9 mouse cellular contexts compared by ENCODE assay signal in genomic region chr4:149542927-149543553, GRCm38 (mm10). TPM values are rescaled to one million over a fixed set of nuclear protein-coding genes. Genes with fewer than 3 reads are reported as not detected.
DNase-seq lines count a peak whose midpoint lies in the region; ATAC-seq lines count a peak whose summit lies in the region.
"Had no signal": no experiment of that assay in that cellular context is flagged by ENCODE, and none has a peak within 500 bp of the region (broad histone marks: within the 10 kb centered on the region; RNA-seq: fewer than 3 reads in every experiment).

No protein-coding gene starts in this region.

- H3K9me3 ChIP-seq in kidney, embryonic 15.5 days (replicated peaks), result no peaks in the 10 kb centered on the region
- no peaks in the 10 kb centered on the region for H3K9me3 ChIP-seq in liver, embryonic 13.5 days (replicated peaks)
- no peaks in the 10 kb centered on the region for H3K9me3 ChIP-seq in neural tube, embryonic 12.5 days
- H3K9me3 ChIP-seq: embryonic facial prominence, embryonic 13.5 days had no signal

- ATAC-seq in kidney, embryonic 15.5 days (replicated peaks; ENCODE audit: low FRiP score), result no peak
- no peak for ATAC-seq in liver, embryonic 13.5 days (ENCODE audit: low read depth)
- 0 out of 2 replicates have a peak, but pooled peaks have one; percentile 13 for ATAC-seq in neural tube, embryonic 12.5 days (ENCODE audit: low FRiP score, low read depth)

- peaks cover 15% of the 10 kb centered on the region; the same call in 1 of the 2 replicates for H3K4me1 ChIP-seq in kidney, embryonic 15.5 days
- peaks cover 18% of the 10 kb centered on the region for H3K4me1 ChIP-seq in liver, embryonic 13.5 days (replicated peaks)
- H3K4me1 ChIP-seq in neural tube, embryonic 12.5 days, result peaks cover 4% of the 10 kb centered on the region; the same call in 1 of the 2 replicates

- no peaks in the 10 kb centered on the region for H3K27me3 ChIP-seq in kidney, embryonic 15.5 days
- no peaks in the 10 kb centered on the region for H3K27me3 ChIP-seq in liver, embryonic 13.5 days
- H3K27me3 ChIP-seq in neural tube, embryonic 12.5 days (replicated peaks), result no peaks in the 10 kb centered on the region
- H3K27me3 ChIP-seq: embryonic facial prominence, embryonic 13.5 days had no signal

- no peak overlapping the region for H3K9ac ChIP-seq in kidney, embryonic 15.5 days
- H3K9ac ChIP-seq in liver, embryonic 13.5 days, result no peak overlapping the region
- no peak overlapping the region for H3K9ac ChIP-seq in neural tube, embryonic 12.5 days
- H3K9ac ChIP-seq: embryonic facial prominence, embryonic 13.5 days had no signal

- WGBS in kidney, embryonic 15.5 days, result 53% methylated on average over 10 of the region's 10 CpGs
- WGBS in liver, embryonic 13.5 days (ENCODE audit: insufficient replicate concordance), result 40% methylated on average over 10 of the region's 10 CpGs
- 49% methylated on average over 10 of the region's 10 CpGs for WGBS in neural tube, embryonic 12.5 days

- H3K4me2 ChIP-seq in kidney, embryonic 15.5 days, result no peak overlapping the region
- H3K4me2 ChIP-seq in liver, embryonic 13.5 days, result no peak overlapping the region
- no peak overlapping the region for H3K4me2 ChIP-seq in neural tube, embryonic 12.5 days (replicated peaks)
- H3K4me2 ChIP-seq: embryonic facial prominence, embryonic 13.5 days had no signal

- no peak overlapping the region for H3K4me3 ChIP-seq in kidney, embryonic 15.5 days (replicated peaks)
- H3K4me3 ChIP-seq in liver, embryonic 13.5 days (replicated peaks), result no peak overlapping the region
- no peak overlapping the region for H3K4me3 ChIP-seq in neural tube, embryonic 12.5 days
- H3K4me3 ChIP-seq: embryonic facial prominence, embryonic 13.5 days had no signal

- peaks cover 27% of the 10 kb centered on the region for H3K36me3 ChIP-seq in kidney, embryonic 15.5 days
- H3K36me3 ChIP-seq in liver, embryonic 13.5 days, result no peaks in the 10 kb centered on the region
- peaks cover 20% of the 10 kb centered on the region for H3K36me3 ChIP-seq in neural tube, embryonic 12.5 days

- 0 out of 2 replicates have a peak overlapping the region, but pooled peaks have one; percentile 3 for H3K27ac ChIP-seq in kidney, embryonic 15.5 days
- H3K27ac ChIP-seq in liver, embryonic 13.5 days, result no peak overlapping the region
- H3K27ac ChIP-seq in neural tube, embryonic 12.5 days, result no peak overlapping the region
- H3K27ac ChIP-seq: embryonic facial prominence, embryonic 13.5 days had no signal

- peak; percentile 79 for DNase-seq in A20 (ENCODE audit: low read depth, low spot score)
- DNase-seq in adipocyte (ENCODE audit: low spot score), result peak; percentile 87
- peak; percentile 93 for DNase-seq in embryo, embryonic 10 days (ENCODE audit: low spot score)
- peak; percentile 79 to 95 for DNase-seq in heart, adult 18-20 months
- DNase-seq in liver, embryonic 13.5 days, result peak; percentile 49
- DNase-seq in testis, postnatal 14 days (ENCODE audit: low spot score), result peak; percentile 70

RNA-seq across cellular contexts. Expression of gene Ctnnbip1, which starts 25.0 kb away (rescaled TPM):
- total RNA-seq in heart, adult 18-20 months (2021), result 10 to 100 TPM; 24.2 to 25.1 TPM
- 62.1 and 64.8 TPM in 2 replicates for polyA plus RNA-seq in kidney, embryonic 15.5 days (2015; fragmentation: Nextera tagmentation; extraction: Ambion mirVana)
- polyA plus RNA-seq in liver, embryonic 13.5 days (2015; fragmentation: Nextera tagmentation; extraction: Ambion mirVana), result 5.5 and 6.5 TPM in 2 replicates
- polyA plus RNA-seq in neural tube, embryonic 12.5 days (2016; fragmentation: Nextera tagmentation; extraction: Ambion mirVana), result 75.6 and 89.2 TPM in 2 replicates

RNA-seq across cellular contexts. Expression of gene Clstn1, which starts 43.2 kb away (rescaled TPM):
- total RNA-seq in heart, adult 18-20 months (2021), result 10 to 100 TPM; 96.1 to 96.2 TPM
- 36.7 and 41.8 TPM in 2 replicates for polyA plus RNA-seq in kidney, embryonic 15.5 days (2015; fragmentation: Nextera tagmentation; extraction: Ambion mirVana)
- 2.6 and 2.9 TPM in 2 replicates for polyA plus RNA-seq in liver, embryonic 13.5 days (2015; fragmentation: Nextera tagmentation; extraction: Ambion mirVana)
- 133 and 138 TPM in 2 replicates for polyA plus RNA-seq in neural tube, embryonic 12.5 days (2016; fragmentation: Nextera tagmentation; extraction: Ambion mirVana)

RNA-seq across cellular contexts. Expression of gene Lzic, which starts 58.0 kb away (rescaled TPM):
- 10 to 100 TPM; 62.5 to 77.5 TPM for total RNA-seq in heart, adult 18-20 months (2021)
- 47.1 and 49.3 TPM in 2 replicates for polyA plus RNA-seq in kidney, embryonic 15.5 days (2015; fragmentation: Nextera tagmentation; extraction: Ambion mirVana)
- 19.6 and 20.5 TPM in 2 replicates for polyA plus RNA-seq in liver, embryonic 13.5 days (2015; fragmentation: Nextera tagmentation; extraction: Ambion mirVana)
- 46.1 and 51.0 TPM in 2 replicates for polyA plus RNA-seq in neural tube, embryonic 12.5 days (2016; fragmentation: Nextera tagmentation; extraction: Ambion mirVana)

RNA-seq across cellular contexts. Expression of gene Nmnat1, which starts 58.0 kb away (rescaled TPM):
- total RNA-seq in heart, adult 18-20 months (2021), result 10 to 100 TPM; 35.4 to 36.0 TPM
- 13.7 TPM in 2 replicates for polyA plus RNA-seq in kidney, embryonic 15.5 days (2015; fragmentation: Nextera tagmentation; extraction: Ambion mirVana)
- 6.5 and 6.7 TPM in 2 replicates for polyA plus RNA-seq in liver, embryonic 13.5 days (2015; fragmentation: Nextera tagmentation; extraction: Ambion mirVana)
- polyA plus RNA-seq in neural tube, embryonic 12.5 days (2016; fragmentation: Nextera tagmentation; extraction: Ambion mirVana), result 12.0 and 14.0 TPM in 2 replicates
